Mouse (Mus musculus) C2C12 (cell line): ENCODE results near the gene Pipox.

ENCODE experiments used
- CEBPB ChIP-seq: IDR thresholded peaks from one replicate; pipeline ENCODE4 v1.6.1; 2011; ENCODE audit warnings: low read depth, mild to moderate bottlenecking, control low read depth, moderate library complexity
- CTCF ChIP-seq: IDR thresholded peaks from one replicate; pipeline ENCODE4 v1.5.1; 2011; ENCODE audit not compliant: control insufficient read depth, insufficient read depth, insufficient read length
- MAX ChIP-seq: IDR thresholded peaks from one replicate; pipeline ENCODE4 v1.6.1; 2011; ENCODE audit warnings: mild to moderate bottlenecking, control low read depth
- MYOD1 ChIP-seq: IDR thresholded peaks from one replicate; pipeline ENCODE4 v1.6.1; 2011; ENCODE audit warnings: low read depth; ENCODE audit not compliant: control insufficient read depth, insufficient read length
- MYOG ChIP-seq: IDR thresholded peaks from one replicate; pipeline ENCODE4 v1.6.1; 2011; ENCODE audit not compliant: control insufficient read depth, insufficient read length; ENCODE audit errors: extremely low read depth
- USF1 ChIP-seq: IDR thresholded peaks from one replicate; pipeline ENCODE4 v1.6.1; 2011; ENCODE audit warnings: low read depth, mild to moderate bottlenecking, control low read depth, moderate library complexity

GRCm38 (mm10) chr11:77835109-77835508, 58.8 kb downstream of the Pipox start:
- TF ChIP-seq MYOD1 (no peak), CTCF (no peak), CEBPB (no peak), MAX (no peak), MYOG (no peak), USF1 (no peak)
